8 mouse cellular contexts compared by ENCODE assay signal in genomic region chr6:134402914-134403683, GRCm38 (mm10). TPM values are rescaled to one million over a fixed set of nuclear protein-coding genes. Genes with fewer than 3 reads are reported as not detected.
DNase-seq lines count a peak whose midpoint lies in the region; ATAC-seq and TF ChIP-seq lines count a peak whose summit lies in the region.

No protein-coding gene starts in this region.

- DNase-seq in cerebellum, postnatal 25 days: peak; percentile 24 to 53
- peak; percentile 53 for DNase-seq in T-cell, adult 2 months (ENCODE audit: low spot score)
- peak; percentile 85 for DNase-seq in hindbrain, postnatal 0 days (ENCODE audit: low spot score)
- DNase-seq in left cerebral cortex, adult 18-20 months (ENCODE audit: low spot score in 2 of 2): peak; percentile 67 to 82
- peak; percentile 74 for DNase-seq in splenic B cell, adult 2 months (ENCODE audit: low read depth, low spot score)

- H3K27ac ChIP-seq in embryonic facial prominence, embryonic 15.5 days (replicated peaks): peak overlapping the region; percentile 63; the same call in 1 of the 2 replicates
- no peak overlapping the region for H3K27ac ChIP-seq in hindbrain, postnatal 0 days

- ATAC-seq in cerebellum, adult (ENCODE audit: insufficient number of reproducible peaks, low FRiP score, low TSS enrichment): no peak
- ATAC-seq in embryonic facial prominence, embryonic 15.5 days (ENCODE audit: insufficient number of reproducible peaks, low FRiP score, low TSS enrichment, low read depth): no peak
- 0 out of 2 replicates have a peak, but pooled peaks have one; percentile 40 for ATAC-seq in hindbrain, postnatal 0 days

- no peaks in the 10 kb centered on the region for H3K9me3 ChIP-seq in embryonic facial prominence, embryonic 15.5 days (replicated peaks)
- H3K9me3 ChIP-seq in hindbrain, postnatal 0 days (ENCODE audit: low read length): no peaks in the 10 kb centered on the region
- H3K9me3 ChIP-seq in megakaryocyte, embryonic 14.5 days: 0 out of 2 replicates have a peak, but pooled peaks cover 1% of the 10 kb centered on the region

- no peak overlapping the region for H3K9ac ChIP-seq in embryonic facial prominence, embryonic 15.5 days
- H3K9ac ChIP-seq in hindbrain, postnatal 0 days (replicated peaks; ENCODE audit: low read length): no peak overlapping the region

- WGBS in embryonic facial prominence, embryonic 15.5 days: 32% methylated on average over 16 of the region's 16 CpGs
- WGBS in hindbrain, postnatal 0 days: 47% methylated on average over 16 of the region's 16 CpGs

- no peaks in the 10 kb centered on the region for H3K36me3 ChIP-seq in embryonic facial prominence, embryonic 15.5 days
- no peaks in the 10 kb centered on the region for H3K36me3 ChIP-seq in hindbrain, postnatal 0 days (ENCODE audit: insufficient read depth, low read length)
- H3K36me3 ChIP-seq in megakaryocyte, embryonic 14.5 days (replicated peaks; ENCODE audit: low read length): no peaks in the 10 kb centered on the region
- no peaks in the 10 kb centered on the region for H3K36me3 ChIP-seq in splenic B cell, adult 2 months (ENCODE audit: control insufficient read depth, insufficient read depth, low read length, poor library complexity, severe bottlenecking)

- 0 out of 2 replicates have a peak, but pooled peaks cover 7% of the 10 kb centered on the region for H3K4me1 ChIP-seq in embryonic facial prominence, embryonic 15.5 days
- H3K4me1 ChIP-seq in hindbrain, postnatal 0 days (ENCODE audit: insufficient read depth, low read length): no peaks in the 10 kb centered on the region
- peaks cover 8% of the 10 kb centered on the region for H3K4me1 ChIP-seq in megakaryocyte, embryonic 14.5 days

- no peaks in the 10 kb centered on the region for H3K27me3 ChIP-seq in embryonic facial prominence, embryonic 15.5 days
- H3K27me3 ChIP-seq in hindbrain, postnatal 0 days (ENCODE audit: insufficient read depth, low read length): no peaks in the 10 kb centered on the region
- peaks cover 20% of the 10 kb centered on the region for H3K27me3 ChIP-seq in megakaryocyte, embryonic 14.5 days (replicated peaks)
- no peaks in the 10 kb centered on the region for H3K27me3 ChIP-seq in splenic B cell, adult 2 months (ENCODE audit: control insufficient read depth, insufficient read depth, low read length, poor library complexity, severe bottlenecking)

- H3K4me3 ChIP-seq in embryonic facial prominence, embryonic 15.5 days (replicated peaks): no peak overlapping the region
- H3K4me3 ChIP-seq in hindbrain, postnatal 0 days (ENCODE audit: low read length): no peak overlapping the region
- peak overlapping the region; percentile 21 for H3K4me3 ChIP-seq in megakaryocyte, embryonic 14.5 days (replicated peaks)

- TF ChIP-seq CTCF in hindbrain, postnatal 0 days (IDR thresholded peaks at IDR 0.05; ENCODE audit: low read depth): peak; percentile 75

- 0 out of 2 replicates have a peak overlapping the region, but pooled peaks have one; percentile 15 for H3K4me2 ChIP-seq in embryonic facial prominence, embryonic 15.5 days (replicated peaks)
- no peak overlapping the region for H3K4me2 ChIP-seq in hindbrain, postnatal 0 days (ENCODE audit: low read depth, low read length)

RNA-seq across cellular contexts. Expression of gene Bcl2l14, which starts 7.0 kb away (rescaled TPM):
- polyA plus RNA-seq in embryonic facial prominence, embryonic 15.5 days (2015; fragmentation: Nextera tagmentation; extraction: Ambion mirVana): 2.4 and 2.8 TPM in 2 replicates
- 0.14 TPM in 1 of 2 replicates, not detected in the other for total RNA-seq in hindbrain, postnatal 0 days (2014; rRNA removed)
- 0.11 and 0.15 TPM in 2 replicates for polyA plus RNA-seq in hindbrain, postnatal 0 days (2015; fragmentation: Nextera tagmentation; extraction: Ambion mirVana)
- total RNA-seq in left cerebral cortex, adult 18-20 months (2021): not detected
- not detected in 2 replicates for polyA plus RNA-seq in megakaryocyte, embryonic 14.5 days (2012; ENCODE audit: insufficient read depth, low replicate concordance)
